Mouse (Mus musculus): Measurements from ENCODE around the gene Ppp1r2. TPM values are rescaled to one million over a fixed set of nuclear protein-coding genes. Genes with fewer than 3 reads are reported as not detected.

Ppp1r2 gene
- 11.4 TPM for polyA plus RNA-seq (2017; shearing (Covaris generic))

DNA sequence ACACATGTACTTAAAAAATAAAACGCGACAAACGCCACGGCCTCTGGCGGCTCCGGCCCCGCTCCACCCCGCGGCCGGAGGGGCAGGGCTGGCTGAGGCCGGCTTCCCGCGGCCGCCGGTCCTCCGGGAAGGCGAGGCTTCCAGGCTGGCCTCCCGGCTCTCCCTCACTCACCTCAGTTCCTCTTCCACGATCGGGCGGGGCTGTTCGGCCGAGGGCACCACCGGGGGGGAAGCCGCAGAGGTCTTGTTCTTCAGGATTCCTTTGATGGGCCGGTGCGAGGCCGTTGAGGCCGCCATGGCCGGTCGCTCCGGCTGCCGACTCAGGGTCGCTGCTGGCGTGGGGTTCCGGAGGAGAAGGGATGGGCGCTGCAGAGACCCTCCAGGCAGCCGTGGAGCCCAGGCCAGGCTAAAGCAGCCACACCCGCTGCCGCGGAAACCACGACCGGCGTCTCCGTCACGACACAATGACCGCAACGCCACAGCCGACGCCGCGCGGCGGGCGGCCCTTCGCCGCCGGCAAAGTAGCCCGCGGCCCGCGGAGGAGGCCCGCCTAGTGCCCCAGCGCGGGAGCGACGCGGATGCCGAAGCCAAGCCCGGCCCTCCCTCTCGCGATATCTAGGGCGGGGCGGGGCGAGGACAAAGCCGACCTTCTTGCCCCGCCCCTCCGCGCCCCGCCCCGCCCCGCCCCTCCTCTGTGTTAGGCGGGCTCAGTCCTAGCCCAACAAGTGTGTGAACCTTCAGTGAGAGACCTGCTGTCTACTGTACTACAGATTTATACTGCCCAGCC lies at the start of gene Ppp1r2:
Ppp1r2 (minus strand) TSS at position 604 of the 787 bp plus-strand sequence.

GRCm38 (mm10) chr16:31314497-31315233 lies 39.6 kb upstream of the Ppp1r2 start, which contains the start of gene Apod:
Apod (minus strand) TSS chr16:31314808.

Other genes starting within 250 kb of the Ppp1r2 start
- 35.5 TPM for gene Xxylt1, start 193.8 kb downstream of the Ppp1r2 start, polyA plus RNA-seq (2017; shearing (Covaris generic))
- 16.2 TPM for gene Acap2, start 74.0 kb downstream of the Ppp1r2 start, polyA plus RNA-seq (2017; shearing (Covaris generic))
- not detected for gene Apod, start 39.5 kb upstream of the Ppp1r2 start, polyA plus RNA-seq (2017; shearing (Covaris generic))
- gene Bdh1, start 147.0 kb upstream of the Ppp1r2 start, polyA plus RNA-seq (2017; shearing (Covaris generic)): 60.7 TPM